In the genomic region with DNA sequence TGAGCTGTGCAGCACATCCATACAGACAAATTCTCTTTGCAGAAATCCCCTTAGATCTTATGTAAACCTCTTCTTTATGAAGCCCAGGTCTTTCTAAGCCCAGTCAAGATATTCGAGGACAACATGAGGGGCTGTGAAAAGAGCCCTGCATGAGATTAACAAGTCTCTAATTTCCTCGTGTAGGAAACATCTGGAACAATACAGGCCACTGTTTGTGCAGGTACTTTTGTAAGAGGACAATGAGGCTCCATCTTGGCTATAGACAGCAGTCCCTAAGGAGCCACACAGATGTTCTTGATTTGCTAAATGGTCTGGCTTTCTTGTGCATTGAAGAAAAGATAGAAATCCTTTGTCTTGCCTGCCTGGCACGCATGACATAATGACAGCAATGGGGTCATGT, we compare ENCODE assay signal across 17 mouse cellular contexts.
"Had no signal": no experiment of that assay in that cellular context is flagged by ENCODE, and none has a peak within 500 bp of the region (broad histone marks: within the 10 kb centered on the region; RNA-seq: fewer than 3 reads in every experiment).

No protein-coding gene starts in this region.

- H3K36me3 ChIP-seq: intestine, embryonic 15.5 days; kidney, embryonic 15.5 days; liver, embryonic 13.5 days; lung, embryonic 15.5 days; midbrain, embryonic 12.5 days had no signal

- H3K27me3 ChIP-seq: intestine, embryonic 15.5 days; kidney, embryonic 15.5 days; liver, embryonic 13.5 days; lung, embryonic 15.5 days; megakaryocyte, embryonic 14.5 days; midbrain, embryonic 12.5 days had no signal

- H3K4me3 ChIP-seq: intestine, embryonic 15.5 days; kidney, embryonic 15.5 days; liver, embryonic 13.5 days; lung, embryonic 15.5 days; megakaryocyte, embryonic 14.5 days; midbrain, embryonic 12.5 days had no signal

- H3K4me2 ChIP-seq: intestine, embryonic 15.5 days; kidney, embryonic 15.5 days; liver, embryonic 13.5 days; lung, embryonic 15.5 days; midbrain, embryonic 12.5 days had no signal

- H3K9ac ChIP-seq: intestine, embryonic 15.5 days; kidney, embryonic 15.5 days; liver, embryonic 13.5 days; liver, postnatal 0 days; lung, embryonic 15.5 days; midbrain, embryonic 12.5 days had no signal

- DNase-seq: kidney, adult 18-20 months; kidney, postnatal 14 days; left cerebral cortex, postnatal 4 days; liver, embryonic 13.5 days; liver, postnatal 0 days; lung, postnatal 14 days; right cerebral cortex, postnatal 4 days; spleen, adult 18-20 months; thymus, adult 18-20 months; thymus, postnatal 36 days had no signal

- H3K27ac ChIP-seq: intestine, embryonic 15.5 days; kidney, embryonic 15.5 days; liver, embryonic 13.5 days; lung, embryonic 15.5 days; macrophage; midbrain, embryonic 12.5 days had no signal

- H3K9me3 ChIP-seq: intestine, embryonic 15.5 days; kidney, embryonic 15.5 days; liver, embryonic 13.5 days; lung, embryonic 15.5 days; megakaryocyte, embryonic 14.5 days; midbrain, embryonic 12.5 days had no signal

- ATAC-seq: intestine, embryonic 15.5 days; liver, postnatal 0 days; midbrain, embryonic 16.5 days had no signal

- H3K4me1 ChIP-seq: intestine, embryonic 15.5 days; kidney, embryonic 15.5 days; liver, embryonic 13.5 days; lung, embryonic 15.5 days; megakaryocyte, embryonic 14.5 days; midbrain, embryonic 12.5 days had no signal
